Mouse (Mus musculus): ENCODE results near the gene 1700080E11Rik. TPM values are rescaled to one million over a fixed set of nuclear protein-coding genes. Genes with fewer than 3 reads are reported as not detected.
"Not testable (repeated sequence)": the region's sequence is repeated elsewhere in the genome, so short reads cannot be mapped to it uniquely, and the experiment has no call there.

The 1700080E11Rik gene
- polyA plus RNA-seq, 1 experiment from 2014 or later = not detected

- 82% methylated on average over 3 of the region's 3 CpGs for WGBS
- not testable (repeated sequence) for H3K27me3 ChIP-seq (replicated peaks; ENCODE audit: control insufficient read depth, insufficient read depth, low read length); H3K9me3 ChIP-seq (ENCODE audit: control insufficient read depth, low read length); H3K4me1 ChIP-seq (ENCODE audit: control insufficient read depth, insufficient read depth, low read length); H3K27ac ChIP-seq (ENCODE audit: low read length); ATAC-seq; H3K36me3 ChIP-seq (ENCODE audit: control insufficient read depth, insufficient read depth, low read length); H3K9ac ChIP-seq (ENCODE audit: low read depth, low read length); H3K4me2 ChIP-seq (ENCODE audit: low read depth, low read length); H3K4me3 ChIP-seq (ENCODE audit: low read length)
Measured at GRCm38 (mm10) chr9:105125206-105125605, 19.7 kb downstream of the 1700080E11Rik start.

- Histone ChIP-seq H3K27me3 (replicated peaks; ENCODE audit: control insufficient read depth, insufficient read depth, low read length) (no peaks in the 10 kb centered on the region), H3K27ac (ENCODE audit: low read length) (no peak overlapping the region), H3K9me3 (ENCODE audit: control insufficient read depth, low read length) (no peaks in the 10 kb centered on the region), H3K4me1 (ENCODE audit: control insufficient read depth, insufficient read depth, low read length) (no peaks in the 10 kb centered on the region), H3K4me2 (ENCODE audit: low read depth, low read length) (no peak overlapping the region), H3K36me3 (ENCODE audit: control insufficient read depth, insufficient read depth, low read length) (no peaks in the 10 kb centered on the region), H3K4me3 (ENCODE audit: low read length) (no peak overlapping the region), H3K9ac (ENCODE audit: low read depth, low read length) (no peak overlapping the region)
- no peak for ATAC-seq
- 86% methylated on average over 5 of the region's 5 CpGs for WGBS
Measured at GRCm38 (mm10) chr9:105103893-105104292, 41.0 kb downstream of the 1700080E11Rik start.

- ATAC-seq = no peak
- 50% methylated on average over 1 of the region's 1 CpGs for WGBS
- H3K4me3 ChIP-seq (ENCODE audit: low read length) = no peak overlapping the region
Measured at GRCm38 (mm10) chr9:105101911-105102310, 43.0 kb downstream of the 1700080E11Rik start.

GRCm38 (mm10) chr9:105100807-105101570, 43.9 kb downstream of the 1700080E11Rik start:
- H3K27me3 ChIP-seq (replicated peaks; ENCODE audit: control insufficient read depth, insufficient read depth, low read length) = no peaks in the 10 kb centered on the region
- no peak overlapping the region for H3K4me2 ChIP-seq (ENCODE audit: low read depth, low read length)
- H3K4me1 ChIP-seq (ENCODE audit: control insufficient read depth, insufficient read depth, low read length) = no peaks in the 10 kb centered on the region
- no peak for ATAC-seq
- WGBS = 50% methylated on average over 15 of the region's 15 CpGs
- no peaks in the 10 kb centered on the region for H3K9me3 ChIP-seq (ENCODE audit: control insufficient read depth, low read length)
- H3K9ac ChIP-seq (ENCODE audit: low read depth, low read length) = no peak overlapping the region
- H3K36me3 ChIP-seq (ENCODE audit: control insufficient read depth, insufficient read depth, low read length) = no peaks in the 10 kb centered on the region
- H3K27ac ChIP-seq (ENCODE audit: low read length) = no peak overlapping the region
- no peak overlapping the region for H3K4me3 ChIP-seq (ENCODE audit: low read length)

More at GRCm38 (mm10) chr9:105101911-105102310, 43.0 kb downstream of the 1700080E11Rik start:
- no peaks in the 10 kb centered on the region for H3K4me1 ChIP-seq (ENCODE audit: control insufficient read depth, insufficient read depth, low read length)
- H3K36me3 ChIP-seq (ENCODE audit: control insufficient read depth, insufficient read depth, low read length) = no peaks in the 10 kb centered on the region
- no peak overlapping the region for H3K4me2 ChIP-seq (ENCODE audit: low read depth, low read length)
- H3K27ac ChIP-seq (ENCODE audit: low read length) = no peak overlapping the region
- H3K9ac ChIP-seq (ENCODE audit: low read depth, low read length) = no peak overlapping the region
- no peaks in the 10 kb centered on the region for H3K9me3 ChIP-seq (ENCODE audit: control insufficient read depth, low read length)
- H3K27me3 ChIP-seq (replicated peaks; ENCODE audit: control insufficient read depth, insufficient read depth, low read length) = no peaks in the 10 kb centered on the region

Other genes starting within 250 kb of the 1700080E11Rik start
- gene Mrpl3, start 91.9 kb downstream of the 1700080E11Rik start, polyA plus RNA-seq (2015; fragmentation: Nextera tagmentation; extraction: Ambion mirVana) = 99.0 and 106 TPM in 2 replicates
- 28.4 and 29.5 TPM in 2 replicates for gene Nudt16, start 13.3 kb downstream of the 1700080E11Rik start, polyA plus RNA-seq (2015; fragmentation: Nextera tagmentation; extraction: Ambion mirVana)